Mouse (Mus musculus): Measurements from ENCODE around the gene Kcnj12. TPM values are rescaled to one million over a fixed set of nuclear protein-coding genes. Genes with fewer than 3 reads are reported as not detected.
A peak's percentile ranks its signal among the peaks of the same experiment; 100 is the strongest.

Kcnj12 gene
- polyA plus RNA-seq, 1 experiment from 2014 or later, result 2.9 TPM

- H3K27ac ChIP-seq, result peak overlapping the region; percentile 41; the same call in 1 of the 2 replicates
These were observed 6.0 kb downstream of the Kcnj12 start for GRCm38 (mm10) chr11:61028211-61028950.

GRCm38 (mm10) chr11:61029116-61029740, 6.9 kb downstream of the Kcnj12 start:
- Histone ChIP-seq H3K9me3 (no peaks in the 10 kb centered on the region), H3K36me3 (no peaks in the 10 kb centered on the region), H3K27ac (no peak overlapping the region), H3K27me3 (ENCODE audit: insufficient read depth, poor library complexity, severe bottlenecking) (peaks cover 25% of the 10 kb centered on the region), H3K4me3 (no peak overlapping the region), H3K4me1 (replicated peaks) (peaks cover 35% of the 10 kb centered on the region)
- DNase-seq (ENCODE audit: low spot score), result no peak
- WGBS, result 64% methylated on average over 4 of the region's 4 CpGs

More at GRCm38 (mm10) chr11:61028211-61028950, 6.0 kb downstream of the Kcnj12 start:
- Histone ChIP-seq H3K9me3 (no peaks in the 10 kb centered on the region), H3K4me3 (no peak overlapping the region), H3K36me3 (no peaks in the 10 kb centered on the region), H3K4me1 (replicated peaks) (peaks cover 37% of the 10 kb centered on the region), H3K27me3 (ENCODE audit: insufficient read depth, poor library complexity, severe bottlenecking) (peaks cover 34% of the 10 kb centered on the region)
- 58% methylated on average over 11 of the region's 11 CpGs for WGBS
- no peak for DNase-seq (ENCODE audit: low spot score)

- WGBS, result 91% methylated on average over 7 of the region's 7 CpGs
- peaks cover 17% of the 10 kb centered on the region for H3K27me3 ChIP-seq (ENCODE audit: insufficient read depth, poor library complexity, severe bottlenecking)
- DNase-seq (ENCODE audit: low spot score), result no peak
- no peaks in the 10 kb centered on the region for H3K36me3 ChIP-seq
- no peak overlapping the region for H3K27ac ChIP-seq
- peaks cover 31% of the 10 kb centered on the region for H3K4me1 ChIP-seq (replicated peaks)
- H3K4me3 ChIP-seq, result no peak overlapping the region
- H3K9me3 ChIP-seq, result no peaks in the 10 kb centered on the region
These were observed 7.7 kb downstream of the Kcnj12 start for GRCm38 (mm10) chr11:61029864-61030595.

- H3K9me3 ChIP-seq, result no peaks in the 10 kb centered on the region
- no peak overlapping the region for H3K4me3 ChIP-seq
- peaks cover 6% of the 10 kb centered on the region for H3K27me3 ChIP-seq (ENCODE audit: insufficient read depth, poor library complexity, severe bottlenecking)
- 90% methylated on average over 7 of the region's 7 CpGs for WGBS
- no peak for DNase-seq (ENCODE audit: low spot score)
- no peaks in the 10 kb centered on the region for H3K36me3 ChIP-seq
- peaks cover 23% of the 10 kb centered on the region for H3K4me1 ChIP-seq (replicated peaks)
- H3K27ac ChIP-seq, result no peak overlapping the region
These were observed 8.8 kb downstream of the Kcnj12 start for GRCm38 (mm10) chr11:61031137-61031536.

- Histone ChIP-seq H3K9me3 (no peaks in the 10 kb centered on the region), H3K27me3 (ENCODE audit: insufficient read depth, poor library complexity, severe bottlenecking) (no peaks in the 10 kb centered on the region), H3K4me1 (replicated peaks) (peaks cover 23% of the 10 kb centered on the region), H3K4me3 (no peak overlapping the region), H3K36me3 (no peaks in the 10 kb centered on the region), H3K27ac (no peak overlapping the region)
- DNase-seq (ENCODE audit: low spot score), result no peak
- WGBS, result 84% methylated on average over 5 of the region's 5 CpGs
These were observed 9.5 kb downstream of the Kcnj12 start for GRCm38 (mm10) chr11:61031658-61032445.

- no peak for DNase-seq (ENCODE audit: low spot score)
- H3K4me3 ChIP-seq, result no peak overlapping the region
- no peak overlapping the region for H3K27ac ChIP-seq
- H3K4me1 ChIP-seq (replicated peaks), result peaks cover 18% of the 10 kb centered on the region
- no peaks in the 10 kb centered on the region for H3K27me3 ChIP-seq (ENCODE audit: insufficient read depth, poor library complexity, severe bottlenecking)
- no peaks in the 10 kb centered on the region for H3K9me3 ChIP-seq
- 87% methylated on average over 7 of the region's 7 CpGs for WGBS
- no peaks in the 10 kb centered on the region for H3K36me3 ChIP-seq
These were observed 10.1 kb downstream of the Kcnj12 start for GRCm38 (mm10) chr11:61032481-61032880.

- Histone ChIP-seq H3K27ac (no peak overlapping the region), H3K4me1 (replicated peaks) (peaks cover 15% of the 10 kb centered on the region)
- 68% methylated on average over 5 of the region's 5 CpGs for WGBS
These were observed 10.8 kb downstream of the Kcnj12 start for GRCm38 (mm10) chr11:61033160-61033559.

GRCm38 (mm10) chr11:61036639-61037038, 14.3 kb downstream of the Kcnj12 start:
- no peaks in the 10 kb centered on the region for H3K36me3 ChIP-seq
- H3K4me1 ChIP-seq (replicated peaks), result 0 out of 2 replicates have a peak, but pooled peaks cover 9% of the 10 kb centered on the region
- H3K9me3 ChIP-seq, result no peaks in the 10 kb centered on the region
- no peak for DNase-seq (ENCODE audit: low spot score)
- no peak overlapping the region for H3K4me3 ChIP-seq
- whole genome bisulfite sequencing, result 93% methylated on average over 9 of the region's 9 CpGs
- H3K27me3 ChIP-seq (ENCODE audit: insufficient read depth, poor library complexity, severe bottlenecking), result no peaks in the 10 kb centered on the region
- H3K27ac ChIP-seq, result no peak overlapping the region

More at GRCm38 (mm10) chr11:61033160-61033559, 10.8 kb downstream of the Kcnj12 start:
- Histone ChIP-seq H3K4me3 (no peak overlapping the region), H3K36me3 (no peaks in the 10 kb centered on the region), H3K27me3 (ENCODE audit: insufficient read depth, poor library complexity, severe bottlenecking) (no peaks in the 10 kb centered on the region), H3K9me3 (no peaks in the 10 kb centered on the region)
- no peak for DNase-seq (ENCODE audit: low spot score)

GRCm38 (mm10) chr11:61038277-61038782, 16.0 kb downstream of the Kcnj12 start:
- peaks cover 24% of the 10 kb centered on the region for H3K4me1 ChIP-seq (replicated peaks)
- H3K36me3 ChIP-seq, result no peaks in the 10 kb centered on the region
- H3K27me3 ChIP-seq (ENCODE audit: insufficient read depth, poor library complexity, severe bottlenecking), result no peaks in the 10 kb centered on the region
- no peak for DNase-seq (ENCODE audit: low spot score)
- 79% methylated on average over 9 of the region's 9 CpGs for WGBS
- no peak overlapping the region for H3K4me3 ChIP-seq
- H3K9me3 ChIP-seq, result no peaks in the 10 kb centered on the region
- H3K27ac ChIP-seq, result no peak overlapping the region

- Histone ChIP-seq H3K36me3 (no peaks in the 10 kb centered on the region), H3K27me3 (ENCODE audit: insufficient read depth, poor library complexity, severe bottlenecking) (no peaks in the 10 kb centered on the region), H3K27ac (no peak overlapping the region), H3K4me1 (replicated peaks) (peaks cover 43% of the 10 kb centered on the region), H3K9me3 (no peaks in the 10 kb centered on the region), H3K4me3 (no peak overlapping the region)
- WGBS, result 83% methylated on average over 11 of the region's 11 CpGs
- DNase-seq (ENCODE audit: low spot score), result no peak
These were observed 18.7 kb downstream of the Kcnj12 start for GRCm38 (mm10) chr11:61040856-61041652.

- 45% methylated on average over 8 of the region's 8 CpGs for WGBS
- no peak overlapping the region for H3K4me3 ChIP-seq
- peaks cover 47% of the 10 kb centered on the region for H3K4me1 ChIP-seq (replicated peaks)
- H3K36me3 ChIP-seq, result no peaks in the 10 kb centered on the region
- no peaks in the 10 kb centered on the region for H3K9me3 ChIP-seq
- no peaks in the 10 kb centered on the region for H3K27me3 ChIP-seq (ENCODE audit: insufficient read depth, poor library complexity, severe bottlenecking)
- peak overlapping the region; percentile 54; the same call in 1 of the 2 replicates for H3K27ac ChIP-seq
- DNase-seq (ENCODE audit: low spot score), result no peak
These were observed 20.2 kb downstream of the Kcnj12 start for GRCm38 (mm10) chr11:61042593-61042992.
